Mouse (Mus musculus) heart, adult 2 months (tissue): ENCODE data around the gene Ttll7.
A peak's percentile ranks its signal among the peaks of the same experiment; 100 is the strongest.

ENCODE experiments used
- CTCF ChIP-seq: fragments of 200-600 bp; IDR thresholded peaks from 2 replicates; pipeline ENCODE4 v1.8.1; 2022; ENCODE audit warnings: antibody characterized with exemption, mild to moderate bottlenecking, moderate library complexity
- EP300 ChIP-seq: fragments of 200-500 bp; IDR thresholded peaks from 2 replicates; pipeline ENCODE4 v1.6.1; 2011; ENCODE audit warnings: low read depth, low read length, control low read depth; ENCODE audit not compliant: insufficient read depth

GRCm38 (mm10) chr3:146945887-146946286 is 93.7 kb downstream of the Ttll7 start:
- TF ChIP-seq EP300 (no peak), CTCF (peak; percentile 89)
